Mouse (Mus musculus) kidney, postnatal 25 days (tissue): ENCODE measurements around the gene Taldo1.
A peak's percentile ranks its signal among the peaks of the same experiment; 100 is the strongest.
"Not testable (repeated sequence)": the region's sequence is repeated elsewhere in the genome, so short reads cannot be mapped to it uniquely, and the experiment has no call there.

ENCODE experiments used
- DNase-seq, 2 experiments: peaks; one replicate each; pipeline ENCODE4 v3.0.0; 2021; ENCODE audit warnings: mixed read lengths in 2 of 2

Gene Taldo1

DNA sequence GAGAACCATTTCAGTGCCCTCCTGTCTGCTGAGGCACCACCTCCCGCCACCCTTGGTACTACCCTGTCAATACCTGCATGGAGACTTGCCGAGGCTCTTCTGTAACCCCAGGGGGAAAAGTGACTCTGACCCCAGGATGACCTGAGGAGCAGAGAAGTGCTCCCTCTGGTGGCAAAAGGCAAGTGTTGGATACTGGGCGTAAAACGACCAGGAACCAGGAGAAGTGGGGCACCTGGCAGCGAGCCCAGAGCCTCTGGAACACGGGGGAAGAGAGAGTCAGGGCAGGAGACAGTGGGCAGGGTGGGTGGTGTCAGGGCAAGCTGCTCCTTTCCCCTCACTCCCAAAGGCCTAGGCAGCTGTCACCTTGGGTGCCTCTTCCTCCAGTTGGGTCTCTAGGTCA, 48.6 kb downstream of the Taldo1 start:
- DNase-seq: peak; percentile 85

DNA sequence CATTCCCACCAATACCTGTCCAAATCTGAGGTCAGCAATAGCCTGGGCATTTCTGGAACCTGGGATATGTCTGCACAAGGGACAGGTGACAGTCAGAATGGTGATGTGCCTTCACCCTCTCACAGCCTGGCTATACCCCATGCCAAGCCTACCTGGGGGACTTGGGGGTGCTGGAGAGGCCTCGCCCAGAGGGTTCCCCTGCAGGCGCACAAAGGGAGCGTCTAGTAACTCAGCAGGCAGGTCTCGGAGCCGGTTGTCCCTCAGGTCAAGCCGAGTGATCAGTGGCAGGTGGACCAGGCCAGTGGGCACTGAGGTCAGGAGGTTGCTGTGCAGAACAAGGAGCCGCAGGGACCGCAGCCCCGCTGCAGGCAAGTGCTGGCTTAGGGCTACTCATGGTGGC, 49.5 kb downstream of the Taldo1 start:
- peak in 1 of 2 experiments; percentile 41 for DNase-seq

DNA sequence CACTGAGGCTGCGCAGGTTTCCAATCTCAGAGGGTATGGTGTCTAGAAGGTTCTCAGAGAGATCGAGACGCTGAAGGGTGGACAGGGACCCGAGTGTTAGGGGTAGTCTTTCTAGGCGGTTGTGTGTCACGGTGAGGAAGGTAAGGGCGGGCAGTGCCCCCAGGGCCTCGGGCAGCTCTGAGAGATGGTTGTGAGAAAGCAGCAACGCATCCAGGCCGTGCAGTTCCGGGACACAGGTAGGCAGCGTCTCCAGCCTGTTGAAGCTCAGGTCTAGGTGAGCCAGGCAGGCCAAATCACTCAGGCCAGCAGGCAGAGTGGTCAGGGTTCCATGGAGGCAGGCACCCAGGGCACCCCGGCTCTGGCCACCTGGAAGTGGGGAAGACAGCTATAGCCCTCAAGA, 50.2 kb downstream of the Taldo1 start:
- peak in 1 of 2 experiments; percentile 32 for DNase-seq

DNA sequence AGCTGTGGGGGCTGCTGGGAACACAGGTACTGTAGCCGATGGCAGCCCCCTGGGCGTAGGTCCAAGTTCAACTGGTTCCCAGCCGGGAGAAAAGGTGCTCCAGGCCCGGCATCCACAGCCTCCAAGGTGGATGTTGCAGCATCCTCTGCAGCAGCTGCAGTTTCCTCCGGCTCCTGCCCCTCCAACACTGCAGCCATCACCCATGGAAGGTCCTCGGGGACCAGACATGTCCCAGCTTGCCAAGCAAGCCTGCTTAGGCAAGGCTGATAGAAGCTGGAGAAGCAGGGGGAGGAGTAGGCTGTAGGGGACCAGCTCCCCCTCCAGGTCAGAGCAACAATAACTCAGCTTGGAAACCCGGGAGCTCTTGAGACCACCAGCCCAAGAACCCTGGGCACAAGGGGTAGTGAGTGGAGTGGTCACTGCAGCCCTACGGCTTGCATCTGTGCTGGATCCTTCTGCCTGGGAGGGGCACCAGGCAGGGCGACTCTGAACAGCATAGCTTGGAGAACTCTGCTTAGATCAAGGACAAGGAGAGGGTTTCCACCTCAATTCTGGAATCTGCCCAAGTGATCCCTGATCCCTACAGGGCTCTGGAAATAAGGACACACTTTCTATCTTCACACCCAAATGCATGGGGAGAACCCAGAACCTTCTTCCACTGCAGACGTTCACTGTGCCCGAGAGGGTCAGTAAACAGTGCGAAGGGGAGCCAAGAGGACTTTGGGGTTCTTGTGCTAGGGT, 51.3 kb downstream of the Taldo1 start:
- DNase-seq: peak in 1 of 2 experiments; percentile 50

DNA sequence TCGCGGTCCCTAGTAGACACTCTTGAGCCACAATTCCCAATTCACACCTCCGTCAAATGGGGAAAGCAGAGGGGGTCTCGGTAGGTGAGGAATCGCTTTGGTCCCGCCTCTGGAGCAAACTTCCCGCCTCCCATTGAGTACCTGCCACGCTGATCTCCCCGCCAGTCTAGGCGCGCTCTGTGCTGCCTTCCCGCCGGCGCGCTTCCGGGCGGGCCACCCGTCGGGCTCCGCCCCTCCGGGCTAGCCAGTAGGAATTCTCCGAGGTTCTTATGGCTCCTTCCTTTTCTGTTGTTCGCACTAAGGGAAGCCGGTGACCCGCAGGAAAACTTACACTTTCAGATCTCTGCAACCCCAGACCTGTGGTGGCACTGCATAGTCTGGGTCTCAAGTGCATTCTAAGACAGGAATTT, 51.8 kb downstream of the Taldo1 start, which contains the start of gene Pidd1:
Gene Pidd1 (minus strand): TSS at position 198 of the 410 bp plus-strand sequence.
- peak; percentile 77 to 88 for DNase-seq

DNA sequence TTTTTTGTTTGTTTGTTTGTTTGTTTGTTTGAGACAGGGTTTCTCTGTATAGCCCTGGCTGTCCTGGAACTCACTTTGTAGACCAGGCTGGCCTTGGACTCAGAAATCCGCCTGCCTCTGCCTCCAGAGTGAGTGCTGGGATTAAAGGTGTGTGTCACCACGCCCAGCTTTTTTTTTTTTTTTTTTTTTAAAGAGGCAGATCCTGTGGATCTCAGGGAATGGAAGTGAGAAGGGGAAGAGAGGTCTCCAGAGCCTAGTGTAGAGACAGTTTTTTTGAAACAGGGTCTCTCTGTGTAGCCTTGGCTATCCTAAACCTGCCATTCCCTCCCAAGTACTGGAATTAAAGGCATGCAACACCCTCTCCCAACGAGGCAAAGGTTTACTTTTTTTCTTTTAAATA, 54.4 kb downstream of the Taldo1 start:
- not testable (repeated sequence) for DNase-seq

DNA sequence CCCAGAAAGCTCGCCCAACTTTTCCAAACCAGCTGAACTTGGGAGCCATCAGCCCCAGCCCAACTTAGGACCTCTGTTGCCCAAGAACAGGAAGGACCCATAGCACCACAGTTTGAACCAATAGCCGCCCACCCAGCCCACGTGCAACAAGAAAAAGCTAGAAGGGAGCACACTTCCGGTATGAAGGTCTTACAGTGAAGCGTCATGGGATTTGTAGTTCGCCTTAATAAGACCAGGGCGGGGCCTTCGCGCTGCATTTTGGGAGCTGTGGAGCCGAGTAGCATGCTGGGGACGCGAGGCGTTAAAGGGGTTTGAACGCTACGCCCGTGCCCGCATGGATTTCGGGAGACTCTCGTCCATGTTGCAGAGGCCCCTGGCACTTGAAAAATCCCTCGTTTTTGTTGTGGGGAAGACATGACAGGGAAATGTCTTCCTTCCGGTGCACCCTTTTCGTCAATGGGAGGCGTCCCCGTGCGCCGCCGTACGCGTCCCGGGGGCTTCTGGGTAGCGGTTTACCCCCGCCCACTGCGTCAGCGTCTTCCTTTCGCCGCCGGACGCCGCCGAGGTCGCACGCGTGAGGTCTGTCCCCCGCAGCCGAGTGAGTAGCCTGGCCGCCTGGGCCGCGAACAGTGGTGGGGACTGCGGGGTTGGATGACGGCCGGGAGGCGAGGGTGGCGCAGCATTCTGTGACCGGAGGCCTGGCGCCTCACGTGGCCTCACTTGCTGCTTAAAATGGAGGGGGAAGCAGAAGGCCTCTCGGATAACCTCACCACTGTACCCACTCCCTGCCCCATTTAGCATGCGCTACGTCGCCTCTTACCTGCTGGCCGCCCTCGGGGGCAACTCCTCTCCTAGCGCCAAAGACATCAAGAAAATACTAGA, 55.4 kb downstream of the Taldo1 start, which contains the start of gene Rplp2:
Gene Rplp2 (plus strand): TSS at position 261 of the 882 bp plus-strand sequence.
- DNase-seq: peak; percentile 93 to 97

DNA sequence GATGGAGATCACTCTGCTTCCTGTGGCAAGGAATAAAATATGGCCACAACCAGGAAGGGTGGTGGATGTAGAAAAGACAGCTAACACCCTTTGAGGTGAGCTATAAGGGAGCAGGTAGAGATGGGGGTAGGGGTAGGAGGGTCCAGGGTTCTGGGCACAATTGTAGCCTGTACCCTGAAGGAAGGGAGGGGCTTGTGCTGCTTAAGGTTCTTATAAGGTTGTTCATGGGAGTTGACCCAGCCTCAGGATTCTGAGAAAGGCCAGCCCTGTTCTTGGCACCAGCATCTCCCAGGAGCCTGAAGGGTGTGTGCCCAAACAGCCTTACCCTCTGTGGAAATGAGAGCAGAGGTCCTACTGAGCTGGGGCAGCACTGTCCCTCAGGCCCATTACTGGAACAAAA, 59.9 kb downstream of the Taldo1 start:
- no peak for DNase-seq
